Mouse (Mus musculus): ENCODE measurements around the gene Armc3. TPM values are rescaled to one million over a fixed set of nuclear protein-coding genes. Genes with fewer than 3 reads are reported as not detected.

The Armc3 gene
- polyA plus RNA-seq (2017; shearing (Covaris generic)), result 1 to 10 TPM; 2.7 to 2.9 TPM

GRCm38 (mm10) chr2:19198452-19199365, at the start of gene Armc3:
Gene Armc3 (plus strand): TSS chr2:19199302.

Other genes with a start within 250 kb of the Armc3 start
- gene Pip4k2a, start 201.2 kb upstream of the Armc3 start, polyA plus RNA-seq (2017; shearing (Covaris generic)), result 10 to 100 TPM; 62.0 to 73.7 TPM
- 1 to 10 TPM; 1.0 to 1.8 TPM for gene 4930426L09Rik, start 201.0 kb upstream of the Armc3 start, polyA plus RNA-seq (2017; shearing (Covaris generic))
- gene Msrb2, start 172.1 kb downstream of the Armc3 start, polyA plus RNA-seq (2017; shearing (Covaris generic)), result 10 to 100 TPM in 1 of 2 experiments, 1 to 10 TPM in 1; 9.7 to 16.5 TPM
- gene Ptf1a, start 246.4 kb downstream of the Armc3 start, polyA plus RNA-seq (2017; shearing (Covaris generic)), result not detected